Mouse (Mus musculus) C2C12 (cell line): Measurements from ENCODE around the gene Gm20503.

ENCODE experiments used
- CTCF ChIP-seq: IDR thresholded peaks from one replicate; pipeline ENCODE4 v1.5.1; 2011; ENCODE audit not compliant: control insufficient read depth, insufficient read depth, insufficient read length
- USF1 ChIP-seq: IDR thresholded peaks from one replicate; pipeline ENCODE4 v1.6.1; 2011; ENCODE audit warnings: low read depth, mild to moderate bottlenecking, control low read depth, moderate library complexity

- TF ChIP-seq CTCF (no peak), USF1 (no peak)
These were observed 39.7 kb upstream of the Gm20503 start for GRCm38 (mm10) chr4:58963271-58963670.
